Mouse (Mus musculus): ENCODE measurements around the gene Sufu.

GRCm38 (mm10) chr19:46481756-46482155 is 85.1 kb downstream of the Sufu start:
- TF ChIP-seq CTCF (IDR thresholded peaks at IDR 0.05; ENCODE audit: low read depth) (no peak), EP300 (optimal IDR thresholded peaks at IDR 0.05) (no peak)
